Mouse (Mus musculus): ENCODE data around the gene Asf1b. TPM values are rescaled to one million over a fixed set of nuclear protein-coding genes. Genes with fewer than 3 reads are reported as not detected.
"Not testable (repeated sequence)": the region's sequence is repeated elsewhere in the genome, so short reads cannot be mapped to it uniquely, and the experiment has no call there.

Gene Asf1b
- polyA plus RNA-seq, 1 experiment = 29.3 TPM

DNA sequence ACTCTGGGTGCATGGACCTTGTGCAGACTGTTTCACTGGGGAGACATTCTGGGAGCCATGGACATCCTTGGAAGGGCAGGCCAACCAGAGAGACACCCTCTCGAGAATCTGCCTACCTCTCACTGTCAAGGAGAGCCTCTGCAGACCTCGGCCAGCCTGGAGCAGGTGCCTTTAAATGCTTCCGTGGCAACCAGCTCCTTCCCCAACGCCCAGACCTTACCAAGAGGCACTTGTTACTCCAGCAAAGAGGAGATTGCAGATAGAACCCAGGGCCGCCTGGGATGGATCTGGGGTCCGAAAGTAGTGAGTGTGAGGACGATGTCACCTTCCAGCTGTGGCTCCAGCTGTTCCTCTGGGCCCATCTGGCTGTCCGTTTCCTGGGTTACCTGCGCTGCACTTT lies 22.9 kb downstream of the Asf1b start:
- no peak overlapping the region for H3K4me3 ChIP-seq (ENCODE audit: low read depth, low read length)
- no peak overlapping the region for H3K9ac ChIP-seq (ENCODE audit: low read depth, poor library complexity, severe bottlenecking)
- TF ChIP-seq EP300 (IDR thresholded peaks at IDR 0.05; ENCODE audit: insufficient read depth, low read depth, low read length) (no peak), CTCF (IDR thresholded peaks at IDR 0.05; ENCODE audit: low read depth, low read length) (no peak), POLR2A (IDR thresholded peaks at IDR 0.05; ENCODE audit: insufficient read depth, low read length) (no peak)
- no peak overlapping the region for H3K27ac ChIP-seq (ENCODE audit: insufficient read depth, low read length)
- H3K9me3 ChIP-seq (replicated peaks; ENCODE audit: control insufficient read depth, insufficient read depth, low read length, poor library complexity, severe bottlenecking) = no peaks in the 10 kb centered on the region
- no peaks in the 10 kb centered on the region for H3K4me1 ChIP-seq (ENCODE audit: control insufficient read depth, insufficient read depth, low read length)
- H3K36me3 ChIP-seq (ENCODE audit: control insufficient read depth, insufficient read depth, low read length, poor library complexity, severe bottlenecking) = peaks cover 5% of the 10 kb centered on the region; the same call in 1 of the 2 replicates
- no peaks in the 10 kb centered on the region for H3K27me3 ChIP-seq (ENCODE audit: control insufficient read depth, insufficient read depth, low read length, poor library complexity, severe bottlenecking)

DNA sequence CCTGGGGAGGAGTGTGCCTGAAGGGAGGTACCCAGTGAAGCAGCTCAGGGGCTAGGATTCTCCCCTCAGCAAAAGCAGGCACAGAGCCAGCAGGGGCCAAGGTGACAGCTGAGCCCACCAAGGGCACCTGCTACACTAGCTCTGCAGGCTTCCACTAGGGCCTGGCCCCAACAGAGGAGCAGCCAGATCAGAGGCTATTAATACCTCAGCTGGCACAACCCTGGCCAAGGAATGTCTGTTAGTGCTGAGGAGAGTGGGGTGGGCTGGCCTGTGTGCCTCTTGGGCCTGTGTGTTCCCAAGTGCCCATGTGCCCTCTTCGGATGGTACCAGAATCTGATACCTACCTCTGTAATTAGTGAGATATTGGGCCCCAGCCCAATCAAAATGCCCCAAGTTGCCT lies 24.9 kb downstream of the Asf1b start:
- Histone ChIP-seq H3K4me1 (ENCODE audit: control insufficient read depth, insufficient read depth, low read length) (no peaks in the 10 kb centered on the region), H3K9ac (ENCODE audit: low read depth, poor library complexity, severe bottlenecking) (no peak overlapping the region), H3K27me3 (ENCODE audit: control insufficient read depth, insufficient read depth, low read length, poor library complexity, severe bottlenecking) (no peaks in the 10 kb centered on the region), H3K9me3 (replicated peaks; ENCODE audit: control insufficient read depth, insufficient read depth, low read length, poor library complexity, severe bottlenecking) (no peaks in the 10 kb centered on the region), H3K27ac (ENCODE audit: insufficient read depth, low read length) (no peak overlapping the region), H3K36me3 (ENCODE audit: control insufficient read depth, insufficient read depth, low read length, poor library complexity, severe bottlenecking) (peaks cover 5% of the 10 kb centered on the region; the same call in 1 of the 2 replicates), H3K4me3 (ENCODE audit: low read depth, low read length) (no peak overlapping the region)
- no peak for TF ChIP-seq CTCF (IDR thresholded peaks at IDR 0.05; ENCODE audit: low read depth, low read length)
- TF ChIP-seq EP300 (IDR thresholded peaks at IDR 0.05; ENCODE audit: insufficient read depth, low read depth, low read length) = no peak
- no peak for TF ChIP-seq POLR2A (IDR thresholded peaks at IDR 0.05; ENCODE audit: insufficient read depth, low read length)

DNA sequence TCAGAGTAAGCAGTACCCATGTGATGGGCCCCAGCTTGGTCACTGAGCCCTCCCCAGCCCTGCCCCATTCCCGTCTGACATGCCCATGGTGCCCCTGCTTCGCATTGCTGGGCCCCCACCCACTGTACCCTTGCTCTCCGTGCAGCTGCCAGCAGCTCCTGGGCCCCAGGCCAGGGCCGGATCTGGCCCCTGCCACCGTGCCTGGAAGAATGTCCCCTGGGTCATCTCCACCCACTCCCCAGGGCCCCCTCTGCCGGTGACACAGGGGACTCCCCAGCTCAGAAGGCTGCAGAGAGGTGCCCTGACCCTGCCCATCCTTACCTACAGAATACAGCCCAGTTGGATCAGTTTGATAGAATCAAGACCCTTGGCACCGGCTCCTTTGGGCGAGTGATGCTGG lies 25.5 kb downstream of the Asf1b start:
- TF ChIP-seq POLR2A (IDR thresholded peaks at IDR 0.05; ENCODE audit: insufficient read depth, low read length) (no peak), EP300 (IDR thresholded peaks at IDR 0.05; ENCODE audit: insufficient read depth, low read depth, low read length) (no peak), CTCF (IDR thresholded peaks at IDR 0.05; ENCODE audit: low read depth, low read length) (no peak)
- Histone ChIP-seq H3K27me3 (ENCODE audit: control insufficient read depth, insufficient read depth, low read length, poor library complexity, severe bottlenecking) (no peaks in the 10 kb centered on the region), H3K36me3 (ENCODE audit: control insufficient read depth, insufficient read depth, low read length, poor library complexity, severe bottlenecking) (peaks cover 5% of the 10 kb centered on the region; the same call in 1 of the 2 replicates), H3K27ac (ENCODE audit: insufficient read depth, low read length) (no peak overlapping the region), H3K4me3 (ENCODE audit: low read depth, low read length) (no peak overlapping the region), H3K4me1 (ENCODE audit: control insufficient read depth, insufficient read depth, low read length) (no peaks in the 10 kb centered on the region), H3K9me3 (replicated peaks; ENCODE audit: control insufficient read depth, insufficient read depth, low read length, poor library complexity, severe bottlenecking) (no peaks in the 10 kb centered on the region), H3K9ac (ENCODE audit: low read depth, poor library complexity, severe bottlenecking) (no peak overlapping the region)

DNA sequence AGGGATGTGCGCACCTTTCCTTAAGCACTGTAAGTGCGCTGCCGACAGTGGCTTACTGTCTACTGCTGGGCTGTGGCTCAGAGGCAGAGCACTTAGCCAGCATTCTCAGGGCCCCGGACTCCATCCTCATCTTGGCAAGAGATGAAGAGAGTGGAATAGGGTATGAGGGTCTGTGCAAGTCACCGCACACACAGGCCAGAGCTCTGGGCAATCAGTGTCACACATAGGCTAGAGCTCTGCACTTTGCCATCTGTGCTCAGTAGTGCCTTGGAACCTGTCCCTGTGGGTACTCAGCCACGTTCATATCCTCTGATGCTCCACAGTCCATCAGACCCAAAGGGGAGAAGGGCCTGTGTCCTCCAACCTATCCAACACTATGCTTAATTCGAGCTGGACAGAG lies 26.2 kb downstream of the Asf1b start:
- Histone ChIP-seq H3K27me3 (ENCODE audit: control insufficient read depth, insufficient read depth, low read length, poor library complexity, severe bottlenecking) (no peaks in the 10 kb centered on the region), H3K9me3 (replicated peaks; ENCODE audit: control insufficient read depth, insufficient read depth, low read length, poor library complexity, severe bottlenecking) (no peaks in the 10 kb centered on the region), H3K4me3 (ENCODE audit: low read depth, low read length) (no peak overlapping the region), H3K36me3 (ENCODE audit: control insufficient read depth, insufficient read depth, low read length, poor library complexity, severe bottlenecking) (peaks cover 5% of the 10 kb centered on the region; the same call in 1 of the 2 replicates), H3K9ac (ENCODE audit: low read depth, poor library complexity, severe bottlenecking) (no peak overlapping the region), H3K4me1 (ENCODE audit: control insufficient read depth, insufficient read depth, low read length) (no peaks in the 10 kb centered on the region), H3K27ac (ENCODE audit: insufficient read depth, low read length) (no peak overlapping the region)
- no peak for TF ChIP-seq CTCF (IDR thresholded peaks at IDR 0.05; ENCODE audit: low read depth, low read length)
- TF ChIP-seq POLR2A (IDR thresholded peaks at IDR 0.05; ENCODE audit: insufficient read depth, low read length) = no peak
- no peak for TF ChIP-seq EP300 (IDR thresholded peaks at IDR 0.05; ENCODE audit: insufficient read depth, low read depth, low read length)

DNA sequence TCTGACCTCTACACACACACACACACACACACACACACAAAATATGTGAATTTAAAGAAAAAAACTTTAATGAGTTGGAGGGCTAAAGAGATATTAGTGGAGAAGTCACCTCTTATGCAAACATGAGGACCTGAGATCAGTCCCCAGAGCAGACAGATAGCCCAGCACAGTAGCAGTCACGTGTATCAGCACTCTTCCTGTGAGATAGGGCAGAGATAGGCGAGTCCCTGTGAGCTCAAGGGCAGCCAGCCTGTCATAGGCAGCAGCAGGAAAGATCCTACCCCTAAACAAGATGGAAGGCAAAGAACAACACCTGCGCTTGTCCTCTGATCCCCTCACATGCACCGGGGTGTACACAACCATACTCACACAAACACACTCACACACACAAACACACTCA lies 27.1 kb downstream of the Asf1b start:
- Histone ChIP-seq H3K4me3 (ENCODE audit: low read depth, low read length) (no peak overlapping the region), H3K9ac (ENCODE audit: low read depth, poor library complexity, severe bottlenecking) (no peak overlapping the region), H3K4me1 (ENCODE audit: control insufficient read depth, insufficient read depth, low read length) (no peaks in the 10 kb centered on the region), H3K9me3 (replicated peaks; ENCODE audit: control insufficient read depth, insufficient read depth, low read length, poor library complexity, severe bottlenecking) (no peaks in the 10 kb centered on the region), H3K27me3 (ENCODE audit: control insufficient read depth, insufficient read depth, low read length, poor library complexity, severe bottlenecking) (no peaks in the 10 kb centered on the region), H3K27ac (ENCODE audit: insufficient read depth, low read length) (no peak overlapping the region), H3K36me3 (ENCODE audit: control insufficient read depth, insufficient read depth, low read length, poor library complexity, severe bottlenecking) (peaks cover 5% of the 10 kb centered on the region; the same call in 1 of the 2 replicates)
- TF ChIP-seq EP300 (IDR thresholded peaks at IDR 0.05; ENCODE audit: insufficient read depth, low read depth, low read length) (no peak), CTCF (IDR thresholded peaks at IDR 0.05; ENCODE audit: low read depth, low read length) (no peak), POLR2A (IDR thresholded peaks at IDR 0.05; ENCODE audit: insufficient read depth, low read length) (no peak)

DNA sequence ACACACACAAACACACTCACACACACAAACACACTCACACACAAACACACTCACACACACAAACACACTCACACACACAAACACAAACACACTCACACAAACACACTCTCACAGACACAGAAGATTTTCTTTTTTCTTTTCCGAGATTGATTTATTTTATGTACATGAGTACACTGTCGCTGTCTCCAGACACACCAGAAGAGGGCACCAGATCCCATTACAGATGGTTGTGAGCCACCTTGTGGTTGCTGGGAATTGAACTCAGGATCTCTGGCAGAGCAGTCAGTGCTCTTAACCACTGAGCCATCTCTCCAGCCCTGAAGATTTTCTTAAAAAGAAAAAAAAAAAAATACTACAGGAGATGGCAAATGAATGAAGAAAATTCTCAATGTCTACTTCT lies 27.9 kb downstream of the Asf1b start:
- TF ChIP-seq CTCF (IDR thresholded peaks at IDR 0.05; ENCODE audit: low read depth, low read length) = peak; percentile 26
- H3K9me3 ChIP-seq (replicated peaks; ENCODE audit: control insufficient read depth, insufficient read depth, low read length, poor library complexity, severe bottlenecking); H3K27me3 ChIP-seq (ENCODE audit: control insufficient read depth, insufficient read depth, low read length, poor library complexity, severe bottlenecking); H3K4me3 ChIP-seq (ENCODE audit: low read depth, low read length); H3K4me1 ChIP-seq (ENCODE audit: control insufficient read depth, insufficient read depth, low read length); H3K9ac ChIP-seq (ENCODE audit: low read depth, poor library complexity, severe bottlenecking); H3K27ac ChIP-seq (ENCODE audit: insufficient read depth, low read length); H3K36me3 ChIP-seq (ENCODE audit: control insufficient read depth, insufficient read depth, low read length, poor library complexity, severe bottlenecking): not testable (repeated sequence)

Data from ES-Bruce4 (cell line).